Mouse (Mus musculus) liver, adult 2 months (tissue): Measurements from ENCODE around the gene Fmod.

Source experiments
- CTCF ChIP-seq: fragments of 200-500 bp; IDR thresholded peaks from 2 replicates; pipeline ENCODE4 v1.5.1; 2011; ENCODE audit warnings: low read depth, low read length, control low read depth
- POLR2A ChIP-seq: fragments of 200-500 bp; IDR thresholded peaks from 2 replicates; pipeline ENCODE4 v1.6.1; 2011; ENCODE audit warnings: low read length, control low read depth; ENCODE audit not compliant: insufficient read depth; ENCODE audit errors: extremely low read depth

DNA sequence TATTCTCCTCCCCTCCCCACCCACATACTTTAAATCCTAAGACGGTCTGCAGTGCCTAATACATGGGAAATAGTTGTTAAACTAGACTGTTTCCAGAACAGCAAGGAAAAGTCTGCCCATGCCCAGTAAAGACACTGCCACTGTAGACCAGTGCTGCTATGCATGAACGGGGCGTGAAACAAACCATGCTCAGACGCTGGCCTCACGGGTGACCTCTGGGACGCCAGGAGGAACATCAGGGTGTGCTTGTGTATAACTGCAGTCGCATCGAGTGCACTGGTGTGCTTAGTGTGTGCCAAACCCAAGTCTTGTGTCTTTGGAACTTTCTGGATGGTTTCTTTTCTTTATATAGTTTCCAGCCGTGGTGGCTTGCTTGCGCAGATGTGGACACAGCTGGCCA lies 37.6 kb downstream of the Fmod start:
- TF ChIP-seq CTCF = no peak
- TF ChIP-seq POLR2A = no peak
